Mouse (Mus musculus): Measurements from ENCODE around the gene Dync1i1.

Dync1i1 gene

GRCm38 (mm10) chr6:5976241-5976640 lies 250.8 kb downstream of the Dync1i1 start:
- DNase-seq: no peak

- DNase-seq: peak in 1 of 2 experiments; percentile 20
Measured at GRCm38 (mm10) chr6:5977238-5977920, 251.9 kb downstream of the Dync1i1 start.

- no peak for DNase-seq
Measured at GRCm38 (mm10) chr6:5991243-5991642, 265.8 kb downstream of the Dync1i1 start.

GRCm38 (mm10) chr6:5991817-5992755 lies 266.6 kb downstream of the Dync1i1 start:
- DNase-seq: peak; percentile 88 to 92

- no peak for DNase-seq
Measured at GRCm38 (mm10) chr6:5993056-5993455, 267.6 kb downstream of the Dync1i1 start.

GRCm38 (mm10) chr6:5997535-5997934 lies 272.1 kb downstream of the Dync1i1 start:
- DNase-seq: no peak

GRCm38 (mm10) chr6:6002061-6002460 lies 276.6 kb downstream of the Dync1i1 start:
- no peak for DNase-seq

- DNase-seq: no peak
Measured at GRCm38 (mm10) chr6:6004756-6005485, 279.5 kb downstream of the Dync1i1 start.

GRCm38 (mm10) chr6:6005762-6006431 lies 280.5 kb downstream of the Dync1i1 start:
- peak; percentile 73 to 74 for DNase-seq

- no peak for DNase-seq
Measured at GRCm38 (mm10) chr6:6011364-6011763, 285.9 kb downstream of the Dync1i1 start.

- DNase-seq: no peak
Measured at GRCm38 (mm10) chr6:6015616-6016015, 290.2 kb downstream of the Dync1i1 start.

GRCm38 (mm10) chr6:6016931-6017330 lies 291.5 kb downstream of the Dync1i1 start:
- DNase-seq: no peak

- DNase-seq: no peak
Measured at GRCm38 (mm10) chr6:6023976-6024375, 298.5 kb downstream of the Dync1i1 start.

GRCm38 (mm10) chr6:6027664-6028063 lies 302.2 kb downstream of the Dync1i1 start:
- no peak for DNase-seq

GRCm38 (mm10) chr6:6038773-6039550 lies 313.5 kb downstream of the Dync1i1 start:
- DNase-seq: no peak

- no peak for DNase-seq
Measured at GRCm38 (mm10) chr6:6046729-6047424, 321.4 kb downstream of the Dync1i1 start.

- DNase-seq: no peak
Measured at GRCm38 (mm10) chr6:6052696-6053095, 327.3 kb downstream of the Dync1i1 start.

- peak; percentile 14 to 41 for DNase-seq
Measured at GRCm38 (mm10) chr6:6053946-6054345, 328.5 kb downstream of the Dync1i1 start.

GRCm38 (mm10) chr6:6058548-6058947 lies 333.1 kb downstream of the Dync1i1 start:
- DNase-seq: no peak

- no peak for DNase-seq
Measured at GRCm38 (mm10) chr6:6067201-6067600, 341.8 kb downstream of the Dync1i1 start.

- no peak for DNase-seq
Measured at GRCm38 (mm10) chr6:6070015-6070414, 344.6 kb downstream of the Dync1i1 start.
